Mouse (Mus musculus) bone marrow, adult 2 months (tissue): Measurements from ENCODE around the gene Mtcl1.

ENCODE experiments used
- CTCF ChIP-seq: fragments of 200-500 bp; IDR thresholded peaks from 2 replicates; pipeline ENCODE4 v1.5.1; 2011; ENCODE audit warnings: low read length, control low read depth; ENCODE audit not compliant: control insufficient read depth, insufficient read depth
- POLR2A ChIP-seq: fragments of 200-500 bp; IDR thresholded peaks from 2 replicates; pipeline ENCODE4 v1.6.1; 2011; ENCODE audit warnings: low read depth, mild to moderate bottlenecking, control low read depth, low read length, borderline replicate concordance; ENCODE audit not compliant: control insufficient read depth

GRCm38 (mm10) chr17:66402791-66403470, 46.6 kb downstream of the Mtcl1 start:
- TF ChIP-seq CTCF (no peak), POLR2A (no peak)
